Mouse (Mus musculus) layer of hippocampus, postnatal 36 days (tissue): ENCODE results near the gene Slc12a7. TPM values are rescaled to one million over a fixed set of nuclear protein-coding genes. Genes with fewer than 3 reads are reported as not detected.
"Not testable (repeated sequence)": the region's sequence is repeated elsewhere in the genome, so short reads cannot be mapped to it uniquely, and the experiment has no call there.

ENCODE experiments used
- DNase-seq, 2 experiments: peaks; one replicate each; pipeline ENCODE4 v3.0.0; 2022
- total RNA-seq, 2 experiments: library from RNA; stranded (reverse); gene quantifications; 2 replicates each; pipeline ENCODE4 v1.2.3; 2021

Slc12a7 gene
- total RNA-seq, 2 experiments from 2014 or later, result 4.4 to 5.3 TPM

DNA sequence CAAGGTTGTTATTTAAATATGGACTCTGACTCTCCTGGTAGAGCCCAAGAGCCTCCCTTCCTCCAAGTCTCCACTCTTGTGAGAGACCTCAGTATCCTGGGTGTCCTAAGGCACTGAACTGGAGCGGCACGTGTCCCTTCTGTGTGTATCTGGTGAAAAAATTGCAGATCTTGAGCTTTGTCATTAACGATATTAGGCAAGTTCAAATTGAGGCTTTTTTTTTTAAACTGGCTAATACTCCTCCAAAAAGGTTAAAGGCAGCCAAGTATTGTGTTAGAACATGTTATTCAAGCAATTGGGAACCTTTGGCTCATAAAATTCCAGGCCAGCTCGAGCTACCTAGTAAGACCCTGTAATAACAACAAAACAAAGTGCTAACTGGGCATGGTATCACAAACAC lies 12.7 kb upstream of the Slc12a7 start:
- no peak for DNase-seq

DNA sequence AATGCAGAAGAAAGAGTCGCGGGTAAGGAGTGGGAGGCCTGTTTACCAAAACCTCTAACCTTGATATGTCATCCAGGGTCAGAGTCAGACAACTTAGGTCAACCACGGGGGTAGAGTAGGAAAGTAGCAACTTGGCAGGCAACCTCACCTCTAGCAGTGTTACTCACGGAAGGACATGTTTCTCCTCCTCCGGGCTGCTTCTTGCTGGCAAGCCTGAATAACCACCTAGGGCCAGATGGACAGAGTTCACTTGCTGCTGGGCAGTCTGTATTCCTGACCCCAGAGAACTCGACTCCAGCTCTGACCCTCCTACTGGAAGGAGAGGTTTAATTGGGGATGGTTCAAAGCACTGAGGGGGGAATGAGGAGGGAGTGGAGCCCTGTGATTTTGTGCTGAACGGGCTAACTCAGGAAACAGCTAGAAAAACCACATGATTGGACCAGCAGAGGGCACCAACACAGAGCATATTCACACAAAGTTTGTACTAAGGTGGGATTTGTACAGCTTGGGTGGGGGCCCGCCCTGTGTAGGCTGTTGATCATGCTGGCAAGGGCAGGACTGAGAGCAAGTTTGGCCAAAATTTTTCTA lies 9.7 kb upstream of the Slc12a7 start:
- DNase-seq, result peak in 1 of 2 experiments; percentile 10

GRCm38 (mm10) chr13:73725315-73725714 lies 7.6 kb upstream of the Slc12a7 start:
- DNase-seq, result no peak

- no peak for DNase-seq
These were observed 5.3 kb upstream of the Slc12a7 start for GRCm38 (mm10) chr13:73727621-73728025.

GRCm38 (mm10) chr13:73728633-73729032 lies 4.3 kb upstream of the Slc12a7 start:
- DNase-seq, result no peak

GRCm38 (mm10) chr13:73730913-73731312 lies 2.0 kb upstream of the Slc12a7 start:
- DNase-seq, result no peak

DNA sequence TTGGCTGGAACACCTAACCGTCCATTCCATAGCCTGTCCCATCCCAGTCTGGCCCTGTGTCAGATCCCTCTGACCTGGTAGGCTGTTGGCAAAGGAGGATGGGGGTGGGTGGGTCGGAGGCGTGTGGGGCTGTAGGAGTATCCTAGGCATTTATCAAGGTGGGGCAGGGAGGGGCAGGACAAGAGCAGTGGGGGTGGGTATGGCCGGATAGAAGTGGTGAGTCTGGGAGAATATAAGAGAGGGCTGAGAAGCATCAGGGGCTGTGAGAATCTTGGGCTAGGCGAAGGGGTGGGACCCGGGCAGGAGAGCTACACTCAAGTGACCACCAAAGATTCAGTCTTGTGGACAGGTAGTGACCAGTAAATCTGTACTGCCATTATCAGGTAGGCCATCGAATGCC lies 659 bp upstream of the Slc12a7 start:
- DNase-seq, result no peak

DNA sequence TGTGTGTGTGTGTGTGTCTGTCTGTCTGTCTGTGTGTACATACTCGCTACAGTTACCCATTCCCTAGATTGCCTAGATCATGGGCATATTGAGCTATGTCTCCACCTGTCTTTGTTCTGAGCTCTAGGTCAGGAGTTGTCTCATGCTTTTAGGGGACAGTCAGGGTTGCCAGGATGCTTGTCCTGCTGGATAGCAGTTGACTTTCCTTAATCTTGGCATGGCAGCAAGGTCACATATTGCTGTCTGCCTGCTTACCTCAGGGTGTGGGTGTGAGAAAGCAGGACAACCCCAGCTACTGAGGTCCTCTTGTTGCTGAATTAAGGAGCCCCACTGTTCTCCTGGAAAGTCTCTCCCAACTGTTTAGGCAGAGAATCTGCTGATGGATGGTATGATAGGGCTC lies 1.5 kb downstream of the Slc12a7 start:
- no peak for DNase-seq

- no peak for DNase-seq
These were observed 2.4 kb downstream of the Slc12a7 start for GRCm38 (mm10) chr13:73735270-73735669.

DNA sequence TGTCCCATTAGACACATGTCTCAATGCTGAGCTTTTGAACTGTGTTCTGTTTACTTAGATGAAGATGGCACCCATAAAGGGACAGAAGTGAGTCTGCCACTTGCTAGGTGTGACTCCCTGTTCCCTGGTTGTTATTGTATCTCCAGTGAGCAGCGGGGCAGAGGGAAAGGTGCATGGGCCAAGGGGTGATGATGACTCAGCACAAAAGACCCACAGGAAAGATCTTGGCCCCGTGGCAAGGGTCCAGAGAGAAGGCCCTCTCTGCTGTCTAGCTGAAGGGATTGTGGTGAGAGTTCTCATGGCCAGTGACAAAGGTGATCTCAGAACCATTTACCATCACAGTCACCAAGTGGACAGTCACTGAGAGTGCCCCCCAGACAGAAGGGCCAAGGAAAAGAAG lies 3.0 kb downstream of the Slc12a7 start:
- DNase-seq, result no peak

GRCm38 (mm10) chr13:73736943-73737342 lies 4.0 kb downstream of the Slc12a7 start:
- DNase-seq, result no peak

- not testable (repeated sequence) for DNase-seq
These were observed 7.6 kb downstream of the Slc12a7 start for GRCm38 (mm10) chr13:73740399-73740944.

GRCm38 (mm10) chr13:73742944-73743343 lies 10.1 kb downstream of the Slc12a7 start:
- DNase-seq, result no peak

DNA sequence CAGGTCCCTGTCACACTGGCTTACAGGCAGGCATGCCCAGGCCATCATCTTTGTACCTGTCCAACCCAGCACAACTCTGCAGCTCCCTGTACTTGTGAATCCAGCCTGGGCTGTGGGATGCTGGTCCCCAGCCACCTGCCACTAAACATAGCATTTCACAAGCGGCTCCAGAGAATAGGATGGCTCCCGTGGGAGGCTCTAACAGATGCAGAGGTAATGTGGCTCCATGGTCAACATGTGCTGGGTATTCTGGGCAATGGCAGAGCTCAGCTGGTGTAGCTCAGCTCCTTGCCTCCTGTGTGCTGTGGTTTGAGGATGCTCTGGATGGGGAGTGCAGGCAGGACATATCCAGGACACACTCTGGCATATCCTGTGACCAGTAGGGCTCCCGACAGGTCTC lies 10.8 kb downstream of the Slc12a7 start:
- DNase-seq, result no peak

- DNase-seq, result no peak
These were observed 16.0 kb downstream of the Slc12a7 start for GRCm38 (mm10) chr13:73748663-73749440.

DNA sequence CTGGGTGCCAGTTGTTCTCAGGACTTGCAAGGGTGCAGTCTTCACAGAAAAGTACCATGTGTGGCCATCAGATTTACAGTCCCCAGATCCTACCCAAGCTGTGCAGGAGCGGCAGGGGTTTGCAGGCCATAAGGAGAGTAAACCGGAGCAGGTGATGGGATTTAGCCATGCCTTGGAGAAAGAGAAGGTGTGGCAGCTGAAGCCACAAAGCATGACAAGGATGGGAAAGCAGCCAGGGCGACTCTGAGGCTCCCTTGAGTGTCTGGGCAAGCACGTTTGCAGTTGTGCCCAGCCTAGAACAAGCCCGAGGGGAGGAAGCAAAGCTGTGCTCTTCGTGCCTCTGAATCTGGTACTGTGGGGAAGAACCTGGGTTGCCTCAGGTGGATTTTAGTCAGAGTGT lies 17.5 kb downstream of the Slc12a7 start:
- no peak for DNase-seq

DNA sequence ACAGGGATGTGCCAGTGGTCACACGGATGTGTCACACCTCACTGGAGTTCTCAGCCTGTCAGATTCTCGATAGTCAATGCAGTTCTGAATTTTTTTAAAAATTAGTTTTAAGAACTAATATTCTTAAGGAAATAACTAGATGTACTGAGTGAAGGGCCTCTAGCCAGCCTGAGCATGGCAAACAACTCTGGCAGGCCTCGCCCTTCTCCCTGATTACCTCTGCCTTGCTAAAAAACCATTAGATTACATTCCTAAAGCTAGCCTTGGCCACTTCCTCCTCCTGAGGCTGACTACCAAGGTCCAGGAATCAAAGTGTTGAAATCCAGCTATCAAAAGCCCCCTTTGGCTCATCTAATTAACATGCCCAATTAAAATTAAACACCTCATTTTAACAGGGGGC lies 18.4 kb downstream of the Slc12a7 start:
- DNase-seq, result no peak

- DNase-seq, result no peak
These were observed 22.9 kb downstream of the Slc12a7 start for GRCm38 (mm10) chr13:73755809-73756208.

- no peak for DNase-seq
These were observed 24.0 kb downstream of the Slc12a7 start for GRCm38 (mm10) chr13:73756916-73757315.

- DNase-seq, result no peak
These were observed 24.5 kb downstream of the Slc12a7 start for GRCm38 (mm10) chr13:73757362-73757761.

- no peak for DNase-seq
These were observed 26.7 kb downstream of the Slc12a7 start for GRCm38 (mm10) chr13:73759596-73759995.

DNA sequence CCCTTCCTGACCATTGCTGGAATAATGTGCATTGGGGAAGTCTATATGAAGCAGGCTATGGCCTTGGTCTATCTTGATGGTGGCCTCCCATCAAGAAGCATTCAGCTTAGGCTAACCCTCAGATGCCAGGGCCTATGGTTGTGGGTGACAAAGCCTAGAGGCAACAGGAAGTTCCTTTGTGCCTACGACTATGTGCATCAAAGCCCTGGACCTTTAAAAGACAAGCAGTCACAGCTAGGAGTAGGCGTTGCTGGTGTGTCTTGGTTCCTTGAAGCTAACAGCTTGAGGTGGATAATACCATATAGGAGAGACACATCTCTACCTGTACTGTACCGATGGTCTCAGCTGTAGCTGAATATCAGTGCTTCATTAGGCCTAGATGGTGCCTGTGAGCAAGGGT lies 27.2 kb downstream of the Slc12a7 start:
- DNase-seq, result no peak

GRCm38 (mm10) chr13:73762938-73763337 lies 30.0 kb downstream of the Slc12a7 start:
- no peak for DNase-seq
